Mouse (Mus musculus) left cerebral cortex, postnatal 25 days (tissue): Measurements from ENCODE around the gene Olfr104-ps. TPM values are rescaled to one million over a fixed set of nuclear protein-coding genes. Genes with fewer than 3 reads are reported as not detected.

Experiments used
- DNase-seq, 2 experiments: peaks; one replicate each; pipeline ENCODE4 v3.0.0; 2022; ENCODE audit warnings: low spot score in 2 of 2, mixed read lengths in 1 of 2
- intact Hi-C: fragments of 180-260 bp; cut with DNase I; formaldehyde crosslinking; loops from one replicate; pipeline ENCODE4 v1.15.1; 2025
- total RNA-seq, 2 experiments: library from RNA; stranded (reverse); gene quantifications; 2 replicates each; pipeline ENCODE4 v1.2.3; 2021

Gene Olfr104-ps
- not detected for total RNA-seq

DNA sequence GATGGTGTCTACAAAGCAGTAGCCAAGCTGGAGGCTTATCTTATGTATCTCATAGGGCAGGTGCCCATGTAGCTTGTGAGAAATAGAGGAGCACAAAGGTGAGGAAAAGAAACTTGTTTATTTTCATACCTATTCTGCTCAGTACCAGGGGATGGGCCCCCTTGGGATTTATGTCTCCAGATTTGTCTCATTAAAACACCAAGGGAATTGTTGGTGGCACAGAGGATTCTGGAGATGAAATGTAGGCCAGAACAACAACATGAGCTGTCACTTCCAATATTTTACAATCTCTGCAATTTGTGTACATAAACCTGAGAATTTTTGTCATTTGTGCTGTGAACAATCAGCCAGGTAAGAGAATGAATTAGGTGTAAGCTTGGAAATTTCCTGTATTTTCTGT lies at the start of gene Olfr104-ps:
Gene Olfr104-ps (plus strand): TSS at position 301 of the 400 bp plus-strand sequence.
- DNase-seq: no peak
- intact Hi-C loops: no loop called here

DNA sequence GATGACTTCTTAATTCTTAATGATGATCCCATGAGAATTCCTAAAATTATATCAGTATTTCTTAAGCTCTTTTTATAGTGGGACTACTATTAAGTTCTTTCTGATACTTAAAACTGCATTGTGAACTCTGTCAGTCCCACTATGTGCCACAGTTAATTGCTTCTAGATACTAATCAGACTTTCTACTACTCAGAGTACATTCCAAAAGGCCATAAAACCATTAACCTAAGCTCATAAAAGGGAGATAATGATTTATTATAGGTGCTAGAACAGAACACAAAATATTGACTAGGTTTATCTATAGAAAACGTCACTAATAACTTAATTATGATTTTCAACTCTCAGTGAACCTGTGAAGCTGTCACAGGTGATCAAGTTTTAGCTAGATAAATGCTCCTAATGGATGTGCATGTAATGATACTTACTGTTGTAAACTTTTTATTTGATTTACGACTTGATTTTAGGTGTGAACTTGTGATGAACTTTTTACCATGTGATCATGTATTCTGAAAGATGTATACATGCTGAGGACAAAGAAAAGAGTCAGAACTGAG lies 49.2 kb upstream of the Olfr104-ps start:
- DNase-seq: no peak
- intact Hi-C loops: no loop called here

DNA sequence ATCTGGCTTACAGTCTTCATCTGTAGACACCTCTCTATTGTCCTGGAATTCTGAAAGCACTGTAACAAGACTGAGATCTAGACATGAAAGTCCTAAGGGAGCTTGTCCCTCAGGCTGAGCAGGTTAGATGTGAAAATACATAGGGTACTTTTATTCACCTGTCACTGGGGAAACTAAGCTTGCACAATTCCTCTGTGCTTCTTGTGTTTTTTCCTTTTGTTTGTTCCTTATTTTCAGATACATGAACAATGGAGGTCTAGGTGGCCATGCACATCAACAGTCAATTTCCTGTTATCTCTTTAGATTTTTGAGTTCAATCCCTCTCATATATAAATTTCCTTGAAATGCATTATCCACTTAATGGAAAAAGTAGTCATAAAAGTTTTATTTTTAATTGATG lies 42.4 kb upstream of the Olfr104-ps start, which contains the start of gene Olfr102:
Gene Olfr102 (minus strand): TSS at position 101 of the 400 bp plus-strand sequence.
- intact Hi-C loops: no loop called here
- no peak for DNase-seq

DNA sequence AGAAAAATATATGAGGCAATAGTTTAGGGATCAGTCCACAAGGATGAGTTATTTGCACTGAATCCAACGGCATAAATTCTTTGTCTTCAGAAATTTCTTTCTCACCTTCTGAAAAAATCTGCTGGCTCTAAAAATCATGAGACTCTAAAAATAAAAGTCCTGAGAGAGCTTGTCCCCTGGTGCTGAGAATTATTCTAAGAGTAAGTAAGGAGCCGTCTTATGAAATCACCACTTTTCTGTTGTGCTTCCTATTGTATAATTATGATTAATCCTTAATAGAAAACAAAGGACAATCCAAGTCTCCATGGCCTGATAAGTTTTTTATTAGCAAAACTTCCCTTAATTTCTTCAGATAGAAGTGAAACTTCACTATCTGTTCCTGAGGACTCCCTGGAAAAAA lies 19.8 kb upstream of the Olfr104-ps start, which contains the start of gene Olfr103:
Gene Olfr103 (minus strand): TSS at position 101 of the 400 bp plus-strand sequence.
- intact Hi-C loops: no loop called here
- no peak for DNase-seq

- no peak for DNase-seq
- intact Hi-C loops: no loop called here
Measured at GRCm38 (mm10) chr17:37378733-37379132, 19.4 kb downstream of the Olfr104-ps start, which contains the start of gene Olfr105-ps. TSS of gene Olfr105-ps (plus strand) at chr17:37379033.

DNA sequence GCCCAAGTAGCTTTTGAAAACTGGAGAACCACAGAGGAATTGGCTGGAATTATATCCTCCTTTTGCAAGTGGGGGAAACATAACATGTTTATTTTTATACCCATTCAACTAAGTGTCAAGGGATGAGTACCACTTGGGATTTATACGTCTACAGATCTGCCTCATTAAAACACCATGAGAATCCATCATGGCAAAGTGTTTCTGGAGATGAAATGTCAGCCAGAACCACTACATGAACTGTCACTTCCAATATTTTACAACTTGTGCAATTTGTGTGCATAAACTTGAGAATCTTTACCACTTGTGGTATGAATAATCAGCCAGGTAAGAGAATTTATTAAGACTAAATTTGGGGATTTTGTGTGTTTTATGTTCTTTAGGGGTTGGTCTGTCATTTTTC lies 30.7 kb downstream of the Olfr104-ps start, which contains the start of gene Olfr106-ps:
Gene Olfr106-ps (plus strand): TSS at position 301 of the 400 bp plus-strand sequence.
- DNase-seq: no peak
- intact Hi-C loops: no loop called here

GRCm38 (mm10) chr17:37398926-37399325 lies 39.5 kb downstream of the Olfr104-ps start, which contains the start of gene Olfr107:
TSS of gene Olfr107 (plus strand) at chr17:37399226.
- intact Hi-C loops: no loop called here
- DNase-seq: no peak

- intact Hi-C loops: no loop called here
- DNase-seq: no peak
Measured at GRCm38 (mm10) chr17:37413380-37413779, 54.0 kb downstream of the Olfr104-ps start.

Other genes with a start within 250 kb of the Olfr104-ps start
- gene Olfr92, start 239.5 kb upstream of the Olfr104-ps start, total RNA-seq: not detected
- not detected for gene Olfr93, start 198.1 kb upstream of the Olfr104-ps start, total RNA-seq
- not detected for gene Ubd, start 165.7 kb upstream of the Olfr104-ps start, total RNA-seq
- gene Olfr94, start 158.6 kb upstream of the Olfr104-ps start, total RNA-seq: not detected
- not detected for gene Olfr95, start 146.5 kb upstream of the Olfr104-ps start, total RNA-seq
- not detected for gene Olfr96, start 139.4 kb upstream of the Olfr104-ps start, total RNA-seq
- gene Olfr97, start 122.3 kb upstream of the Olfr104-ps start, total RNA-seq: not detected
- not detected for gene Olfr98, start 95.8 kb upstream of the Olfr104-ps start, total RNA-seq
- 1 to 10 TPM; 2.4 to 2.5 TPM for gene H2-M3, start 89.4 kb upstream of the Olfr104-ps start, total RNA-seq
- not detected for gene Olfr99, start 76.1 kb upstream of the Olfr104-ps start, total RNA-seq
- gene Olfr101, start 55.3 kb upstream of the Olfr104-ps start, total RNA-seq: not detected
- not detected for gene Olfr102, start 42.5 kb upstream of the Olfr104-ps start, total RNA-seq
- not detected for gene Olfr103, start 19.9 kb upstream of the Olfr104-ps start, total RNA-seq
- gene Olfr105-ps, start 19.5 kb downstream of the Olfr104-ps start, total RNA-seq: not detected
- gene Olfr106-ps, start 30.8 kb downstream of the Olfr104-ps start, total RNA-seq: not detected
- not detected for gene Olfr107, start 39.6 kb downstream of the Olfr104-ps start, total RNA-seq
- not detected for gene Olfr108, start 85.9 kb downstream of the Olfr104-ps start, total RNA-seq
- gene Olfr109, start 99.3 kb downstream of the Olfr104-ps start, total RNA-seq: not detected
- gene H2-M2, start 124.0 kb downstream of the Olfr104-ps start, total RNA-seq: not detected
- gene Olfr110, start 132.9 kb downstream of the Olfr104-ps start, total RNA-seq: not detected
- not detected for gene Olfr111, start 148.4 kb downstream of the Olfr104-ps start, total RNA-seq
- not detected for gene Olfr112, start 209.9 kb downstream of the Olfr104-ps start, total RNA-seq
- not detected for gene Olfr113, start 218.1 kb downstream of the Olfr104-ps start, total RNA-seq
- gene Olfr114, start 233.2 kb downstream of the Olfr104-ps start, total RNA-seq: not detected